Mouse (Mus musculus): Measurements from ENCODE around the gene Zfp688. TPM values are rescaled to one million over a fixed set of nuclear protein-coding genes. Genes with fewer than 3 reads are reported as not detected.
"Not testable (repeated sequence)": the region's sequence is repeated elsewhere in the genome, so short reads cannot be mapped to it uniquely, and the experiment has no call there.

The Zfp688 gene
- 19.1 TPM in 2 replicates for polyA plus RNA-seq (2012; rRNA removed)

DNA sequence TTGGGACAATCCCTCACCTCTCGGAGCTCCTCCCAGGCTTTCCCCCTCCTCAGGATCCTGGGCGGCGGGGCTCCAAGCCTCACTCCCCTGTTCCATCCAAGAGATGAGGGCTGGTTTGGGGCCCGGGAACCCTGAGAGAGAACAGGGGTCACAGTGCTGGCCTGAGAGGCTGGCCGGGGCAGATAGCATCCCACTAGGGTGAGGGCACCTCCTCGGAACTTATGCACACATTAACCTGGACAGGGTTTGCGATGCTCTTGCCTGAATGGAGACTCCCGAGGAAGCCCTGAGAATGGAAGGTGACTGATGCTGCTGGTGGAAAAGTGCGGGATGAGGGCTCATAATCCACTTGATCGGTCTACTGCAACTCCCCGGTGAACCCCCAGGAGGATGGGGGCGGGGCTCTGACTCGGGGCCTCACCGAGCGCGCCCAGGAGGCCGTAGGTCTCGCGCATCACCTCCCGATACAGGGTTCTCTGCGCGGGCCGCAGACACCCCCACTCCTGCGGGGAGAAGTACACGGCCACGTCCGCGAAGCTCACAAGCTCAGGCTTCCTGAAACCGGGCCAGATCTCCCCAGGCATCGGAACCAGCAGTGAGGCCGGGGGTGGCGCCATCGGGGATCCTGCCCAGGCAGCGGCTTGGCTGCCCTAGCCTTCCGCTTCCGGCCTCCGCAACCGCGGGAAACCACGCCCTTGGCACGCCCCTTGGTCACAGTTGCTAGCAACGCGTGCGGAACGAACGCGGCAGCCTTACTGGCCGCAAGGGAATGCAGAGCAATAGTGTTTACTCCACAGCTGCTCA is at the start of gene Zfp688:
Gene Zfp688 (minus strand): TSS at position 681 of the 804 bp plus-strand sequence.
- Histone ChIP-seq H3K4me1 (ENCODE audit: control insufficient read depth, insufficient read depth, low read length) (peaks cover 4% of the 10 kb centered on the region; the same call in 1 of the 2 replicates), H3K4me3 (ENCODE audit: insufficient read depth, low read depth, low read length) (peak within 1 kb of the TSS; percentile 75), H3K27ac (ENCODE audit: insufficient read depth, low read depth, low read length) (peak within 1 kb of the TSS; percentile 44), H3K27me3 (replicated peaks; ENCODE audit: control insufficient read depth, insufficient read depth, low read length) (no peaks in the 10 kb centered on the region), H3K36me3 (ENCODE audit: control insufficient read depth, insufficient read depth, low read length) (peaks cover 1% of the 10 kb centered on the region; the same call in 1 of the 2 replicates)
- WGBS = under 1% methylated on average over 48 of the region's 48 CpGs
- DNase-seq = peak; percentile 97
- peak; percentile 56 for TF ChIP-seq POLR2A (IDR thresholded peaks at IDR 0.05; ENCODE audit: low read depth, low read length)
- TF ChIP-seq CTCF (conservative IDR thresholded peaks at IDR 0.05; ENCODE audit: insufficient read depth, insufficient read length, low read depth, low read length) = 0 out of 2 replicates have a peak, but pooled peaks have one; percentile 17

DNA sequence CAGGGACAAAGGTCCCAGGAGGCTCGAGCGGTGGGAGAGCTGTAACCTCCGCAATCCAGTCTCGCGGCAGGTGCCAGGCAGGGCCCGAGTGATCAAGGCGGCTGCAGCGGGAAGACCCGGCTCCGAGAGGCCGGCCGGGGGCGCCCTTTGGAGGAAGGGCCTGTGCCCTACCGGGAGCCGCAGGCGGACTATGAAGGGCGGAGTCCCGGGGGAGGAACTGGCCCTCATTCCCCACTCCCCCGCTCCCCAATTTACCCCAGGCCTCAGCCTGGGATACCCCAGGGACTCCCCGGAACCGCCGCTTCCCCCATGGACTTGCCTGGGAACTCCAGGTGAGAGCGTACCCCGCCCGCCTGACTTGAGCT is 49.8 kb upstream of the Zfp688 start:
- Histone ChIP-seq H3K4me3 (ENCODE audit: insufficient read depth, low read depth, low read length) (peak overlapping the region; percentile 82), H3K4me1 (ENCODE audit: control insufficient read depth, insufficient read depth, low read length) (peaks cover 10% of the 10 kb centered on the region; the same call in 1 of the 2 replicates), H3K36me3 (ENCODE audit: control insufficient read depth, insufficient read depth, low read length) (no peaks in the 10 kb centered on the region; the same call in none of the 2 replicates), H3K27ac (ENCODE audit: insufficient read depth, low read depth, low read length) (peak overlapping the region; percentile 94), H3K27me3 (replicated peaks; ENCODE audit: control insufficient read depth, insufficient read depth, low read length) (no peaks in the 10 kb centered on the region)
- under 1% methylated on average over 25 of the region's 25 CpGs for WGBS
- no peak for DNase-seq
- no peak for TF ChIP-seq POLR2A (IDR thresholded peaks at IDR 0.05; ENCODE audit: low read depth, low read length)
- TF ChIP-seq CTCF (conservative IDR thresholded peaks at IDR 0.05; ENCODE audit: insufficient read depth, insufficient read length, low read depth, low read length) = no peak

- TF ChIP-seq CTCF (conservative IDR thresholded peaks at IDR 0.05; ENCODE audit: insufficient read depth, insufficient read length, low read depth, low read length) (no peak), POLR2A (IDR thresholded peaks at IDR 0.05; ENCODE audit: low read depth, low read length) (no peak)
- DNase-seq = peak; percentile 98
- WGBS = under 1% methylated on average over 46 of the region's 46 CpGs
- Histone ChIP-seq H3K36me3 (ENCODE audit: control insufficient read depth, insufficient read depth, low read length) (peaks cover 2% of the 10 kb centered on the region), H3K27me3 (replicated peaks; ENCODE audit: control insufficient read depth, insufficient read depth, low read length) (no peaks in the 10 kb centered on the region), H3K4me1 (ENCODE audit: control insufficient read depth, insufficient read depth, low read length) (peaks cover 10% of the 10 kb centered on the region; the same call in 1 of the 2 replicates), H3K27ac (ENCODE audit: insufficient read depth, low read depth, low read length) (peak overlapping the region; percentile 94), H3K4me3 (ENCODE audit: insufficient read depth, low read depth, low read length) (peak overlapping the region; percentile 82)
These were observed 49.1 kb upstream of the Zfp688 start for GRCm38 (mm10) chr7:127470743-127471645.

DNA sequence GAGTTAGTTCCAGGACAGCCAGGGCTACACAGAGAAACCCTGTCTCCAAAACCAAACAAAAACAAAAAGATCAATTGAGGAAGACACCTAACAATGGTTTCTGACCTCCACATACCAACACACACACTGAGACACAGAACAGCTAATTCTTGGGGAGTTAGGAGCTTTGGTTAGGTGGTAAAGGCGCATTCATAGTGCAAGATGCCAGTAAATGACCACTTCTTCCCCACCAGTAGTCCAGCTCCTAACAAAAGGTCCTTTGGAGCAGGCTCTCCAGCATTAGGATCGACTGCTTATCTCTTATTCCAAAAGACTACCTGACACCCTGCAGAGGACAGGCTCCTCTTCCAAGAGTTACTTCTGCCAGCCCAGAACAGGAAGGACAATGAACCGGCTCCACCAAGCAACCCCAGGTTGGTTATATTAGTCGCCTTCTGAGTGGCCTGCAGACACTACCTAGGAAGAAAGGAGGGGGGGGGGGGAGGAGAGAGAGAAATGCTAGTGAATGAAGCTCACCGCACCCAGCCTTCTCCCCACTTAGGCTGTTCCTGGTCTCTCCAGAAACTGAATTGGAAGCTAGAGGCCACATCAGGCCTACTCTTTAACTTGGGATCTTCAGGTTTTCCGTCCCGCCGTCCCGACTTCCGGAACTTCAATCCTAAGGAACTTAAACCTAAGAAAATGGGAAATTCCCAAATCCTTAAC is 48.3 kb upstream of the Zfp688 start:
- H3K27ac ChIP-seq (ENCODE audit: insufficient read depth, low read depth, low read length) = peak overlapping the region; percentile 94
- TF ChIP-seq POLR2A (IDR thresholded peaks at IDR 0.05; ENCODE audit: low read depth, low read length) (no peak), CTCF (conservative IDR thresholded peaks at IDR 0.05; ENCODE audit: insufficient read depth, insufficient read length, low read depth, low read length) (no peak)
- H3K36me3 ChIP-seq (ENCODE audit: control insufficient read depth, insufficient read depth, low read length) = peaks cover 2% of the 10 kb centered on the region
- no peak for DNase-seq
- no peaks in the 10 kb centered on the region for H3K27me3 ChIP-seq (replicated peaks; ENCODE audit: control insufficient read depth, insufficient read depth, low read length)
- H3K4me3 ChIP-seq (ENCODE audit: insufficient read depth, low read depth, low read length) = peak overlapping the region; percentile 82
- peaks cover 10% of the 10 kb centered on the region; the same call in 1 of the 2 replicates for H3K4me1 ChIP-seq (ENCODE audit: control insufficient read depth, insufficient read depth, low read length)
- WGBS = 7% methylated on average over 10 of the region's 10 CpGs

DNA sequence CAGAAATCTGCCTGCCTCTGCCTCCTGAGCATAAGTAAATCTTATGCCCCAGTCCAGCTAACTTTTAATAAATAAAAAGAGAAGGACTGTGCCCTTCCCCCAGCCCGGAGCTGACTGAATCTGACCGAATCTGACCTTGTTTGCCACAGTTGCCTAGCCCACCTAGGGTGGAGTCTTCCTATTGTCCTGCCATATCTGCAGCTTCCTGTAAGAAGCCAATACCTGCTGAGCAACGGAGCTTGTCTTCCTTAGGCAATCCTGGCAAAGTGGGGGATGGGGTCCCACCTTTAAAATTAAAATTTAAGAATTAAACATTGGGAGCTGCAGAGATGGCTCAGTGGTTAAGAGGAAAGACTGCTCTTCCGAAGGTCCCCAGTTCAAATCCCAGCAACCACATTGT is 44.7 kb upstream of the Zfp688 start:
- 83% methylated on average over 4 of the region's 4 CpGs for WGBS
- TF ChIP-seq POLR2A (IDR thresholded peaks at IDR 0.05; ENCODE audit: low read depth, low read length) = no peak
- no peak for TF ChIP-seq CTCF (conservative IDR thresholded peaks at IDR 0.05; ENCODE audit: insufficient read depth, insufficient read length, low read depth, low read length)
- H3K4me1 ChIP-seq (ENCODE audit: control insufficient read depth, insufficient read depth, low read length) = peaks cover 5% of the 10 kb centered on the region; the same call in 1 of the 2 replicates

GRCm38 (mm10) chr7:127465670-127466069 is 43.8 kb upstream of the Zfp688 start:
- not testable (repeated sequence) for H3K4me1 ChIP-seq (ENCODE audit: control insufficient read depth, insufficient read depth, low read length); H3K4me3 ChIP-seq (ENCODE audit: insufficient read depth, low read depth, low read length); H3K27ac ChIP-seq (ENCODE audit: insufficient read depth, low read depth, low read length); H3K27me3 ChIP-seq (replicated peaks; ENCODE audit: control insufficient read depth, insufficient read depth, low read length); H3K36me3 ChIP-seq (ENCODE audit: control insufficient read depth, insufficient read depth, low read length); DNase-seq
- 96% methylated on average over 2 of the region's 2 CpGs for WGBS

More for the DNA sequence above, 44.7 kb upstream of the Zfp688 start:
- Histone ChIP-seq H3K4me3 (ENCODE audit: insufficient read depth, low read depth, low read length) (no peak overlapping the region), H3K36me3 (ENCODE audit: control insufficient read depth, insufficient read depth, low read length) (peaks cover 2% of the 10 kb centered on the region; the same call in 1 of the 2 replicates), H3K27me3 (replicated peaks; ENCODE audit: control insufficient read depth, insufficient read depth, low read length) (no peaks in the 10 kb centered on the region), H3K27ac (ENCODE audit: insufficient read depth, low read depth, low read length) (no peak overlapping the region)
- DNase-seq = no peak
